Comparison of ENCODE assay signal across 19 mouse cellular contexts in genomic region chr3:126810372-126811090, GRCm38 (mm10).
DNase-seq lines count a peak whose midpoint lies in the region; ATAC-seq and TF ChIP-seq lines count a peak whose summit lies in the region.
"Had no signal": no experiment of that assay in that cellular context is flagged by ENCODE, and none has a peak within 500 bp of the region (broad histone marks: within the 10 kb centered on the region; RNA-seq: fewer than 3 reads in every experiment).

No protein-coding gene starts in this region.

- 80% methylated on average over 5 of the region's 5 CpGs for WGBS in forebrain, embryonic 14.5 days
- WGBS in forebrain, embryonic 11.5 days, result 87% methylated on average over 5 of the region's 5 CpGs
- WGBS in spleen, adult 2 months, result 61% methylated on average over 5 of the region's 5 CpGs

- no peaks in the 10 kb centered on the region for H3K36me3 ChIP-seq in forebrain, embryonic 14.5 days (ENCODE audit: control insufficient read depth, insufficient read depth, low read length)
- no peaks in the 10 kb centered on the region for H3K36me3 ChIP-seq in forebrain, embryonic 11.5 days (ENCODE audit: control insufficient read depth, insufficient read depth, low read length)
- H3K36me3 ChIP-seq in spleen, adult 2 months (ENCODE audit: control insufficient read depth, insufficient read depth, low read length), result no peaks in the 10 kb centered on the region
- H3K36me3 ChIP-seq: embryonic facial prominence, embryonic 13.5 days; G1E; intestine, embryonic 15.5 days had no signal

- peak; percentile 68 for DNase-seq in forebrain, embryonic 14.5 days (ENCODE audit: low spot score)
- no peak for DNase-seq in forebrain, embryonic 11.5 days (ENCODE audit: low spot score)
- DNase-seq in spleen, adult 2 months (ENCODE audit: low read depth in 1 of 2, low spot score in 2 of 2), result peak; percentile 18 to 61
- no peak for DNase-seq in spleen, postnatal 4 days (ENCODE audit: low spot score in 2 of 2)
- peak; percentile 76 for DNase-seq in brain, embryonic 14.5 days (ENCODE audit: low read depth)
- DNase-seq in MN1 (ENCODE audit: low spot score), result no peak
- DNase-seq in heart, postnatal 36 days, result no peak
- DNase-seq: adrenal gland, postnatal 10 days; cerebellum, adult 18-20 months; gastrocnemius, postnatal 10 days; heart, adult 18-20 months; heart, postnatal 10 days; kidney, adult 18-20 months had no signal

- TF ChIP-seq CTCF in spleen, adult 2 months (IDR thresholded peaks at IDR 0.05; ENCODE audit: extremely low read depth, insufficient read depth, insufficient read length, insufficient replicate concordance), result no peak
- no peak for TF ChIP-seq CTCF in brain, embryonic 14.5 days (IDR thresholded peaks at IDR 0.05; ENCODE audit: borderline replicate concordance, extremely low read depth, insufficient read depth, insufficient read length)

- no peak overlapping the region for H3K4me2 ChIP-seq in forebrain, embryonic 14.5 days (ENCODE audit: low read length)
- H3K4me2 ChIP-seq in forebrain, embryonic 11.5 days (ENCODE audit: low read depth, low read length, severe bottlenecking), result no peak overlapping the region
- H3K4me2 ChIP-seq: embryonic facial prominence, embryonic 13.5 days; hindbrain, embryonic 13.5 days; intestine, embryonic 15.5 days had no signal

- no peaks in the 10 kb centered on the region for H3K27me3 ChIP-seq in forebrain, embryonic 14.5 days (replicated peaks; ENCODE audit: control insufficient read depth, insufficient read depth, low read length)
- H3K27me3 ChIP-seq in forebrain, embryonic 11.5 days (ENCODE audit: control insufficient read depth, insufficient read depth, low read length), result no peaks in the 10 kb centered on the region
- no peaks in the 10 kb centered on the region for H3K27me3 ChIP-seq in spleen, adult 2 months (ENCODE audit: control insufficient read depth, insufficient read depth, low read length)
- H3K27me3 ChIP-seq: embryonic facial prominence, embryonic 13.5 days; hindbrain, embryonic 13.5 days; intestine, embryonic 15.5 days had no signal

- intact Hi-C loops in heart, postnatal 36 days (cut with DNase I), result no loop called here

- H3K27ac ChIP-seq in forebrain, embryonic 14.5 days (ENCODE audit: low read depth, low read length), result no peak overlapping the region
- H3K27ac ChIP-seq in forebrain, embryonic 11.5 days (ENCODE audit: low read depth, low read length), result no peak overlapping the region
- no peak overlapping the region for H3K27ac ChIP-seq in spleen, adult 2 months (ENCODE audit: insufficient read depth, low read length)
- H3K27ac ChIP-seq: embryonic facial prominence, embryonic 13.5 days; heart, embryonic 10.5 days; hindbrain, embryonic 13.5 days; intestine, embryonic 15.5 days had no signal

- ATAC-seq in forebrain, embryonic 14.5 days, result peak; percentile 85; the same call in 1 of the 2 replicates
- ATAC-seq in forebrain, embryonic 11.5 days (replicated peaks; ENCODE audit: low FRiP score), result no peak
- ATAC-seq in neutrophil, adult 5-6 weeks (ENCODE audit: extremely low read depth, insufficient number of reproducible peaks, low FRiP score, poor library complexity, severe bottlenecking), result peak; percentile 60; the same call in 1 of the 2 replicates
- ATAC-seq: intestine, embryonic 15.5 days had no signal

- H3K4me3 ChIP-seq in forebrain, embryonic 14.5 days (ENCODE audit: low read depth, low read length), result no peak overlapping the region
- no peak overlapping the region for H3K4me3 ChIP-seq in forebrain, embryonic 11.5 days (ENCODE audit: low read depth, low read length)
- no peak overlapping the region for H3K4me3 ChIP-seq in spleen, adult 2 months (ENCODE audit: extremely low read depth, insufficient read depth, insufficient read length)
- H3K4me3 ChIP-seq: embryonic facial prominence, embryonic 13.5 days; heart, embryonic 10.5 days; hindbrain, embryonic 13.5 days; intestine, embryonic 15.5 days had no signal

- TF ChIP-seq POLR2A in spleen, adult 2 months (IDR thresholded peaks at IDR 0.05; ENCODE audit: low read depth, low read length), result no peak
- no peak for TF ChIP-seq POLR2A in brain, embryonic 14.5 days (IDR thresholded peaks at IDR 0.05; ENCODE audit: borderline replicate concordance, extremely low read depth, insufficient read depth, insufficient read length, poor library complexity, severe bottlenecking)

- no peaks in the 10 kb centered on the region for H3K9me3 ChIP-seq in forebrain, embryonic 14.5 days (replicated peaks; ENCODE audit: control insufficient read depth, low read length)
- H3K9me3 ChIP-seq in forebrain, embryonic 11.5 days (ENCODE audit: control insufficient read depth, low read length), result no peaks in the 10 kb centered on the region
- H3K9me3 ChIP-seq: embryonic facial prominence, embryonic 13.5 days; G1E; heart, embryonic 10.5 days; hindbrain, embryonic 13.5 days; intestine, embryonic 15.5 days had no signal

- no peaks in the 10 kb centered on the region for H3K4me1 ChIP-seq in forebrain, embryonic 14.5 days (ENCODE audit: control insufficient read depth, insufficient read depth, low read length)
- no peaks in the 10 kb centered on the region for H3K4me1 ChIP-seq in forebrain, embryonic 11.5 days (replicated peaks; ENCODE audit: control insufficient read depth, insufficient read depth, low read length)
- H3K4me1 ChIP-seq in spleen, adult 2 months (ENCODE audit: control insufficient read depth, insufficient read depth, insufficient read length), result peaks cover 9% of the 10 kb centered on the region
- H3K4me1 ChIP-seq: embryonic facial prominence, embryonic 13.5 days; hindbrain, embryonic 13.5 days; intestine, embryonic 15.5 days had no signal

- no peak overlapping the region for H3K9ac ChIP-seq in forebrain, embryonic 14.5 days (ENCODE audit: low read length)
- no peak overlapping the region for H3K9ac ChIP-seq in forebrain, embryonic 11.5 days (ENCODE audit: low read length)
- H3K9ac ChIP-seq: embryonic facial prominence, embryonic 13.5 days; hindbrain, embryonic 13.5 days; intestine, embryonic 15.5 days had no signal

Comparison
In these comparisons a context has a peak if more than half of its experiments do, and no peak if none do; other contexts are left out.
1. DNase-seq: peak in forebrain, embryonic 14.5 days (single experiment), spleen, adult 2 months (2 of 2) and brain, embryonic 14.5 days (single experiment); none in forebrain, embryonic 11.5 days (single experiment), spleen, postnatal 4 days (0 of 2), MN1 (single experiment) and heart, postnatal 36 days (0 of 2).